ENCODE assay signal across 8 mouse cellular contexts in genomic region chr5:44593522-44594218, GRCm38 (mm10).
DNase-seq lines count a peak whose midpoint lies in the region; ATAC-seq and TF ChIP-seq lines count a peak whose summit lies in the region.

No protein-coding gene starts in this region.

- 67% methylated on average over 15 of the region's 15 CpGs for WGBS in heart, embryonic 14.5 days
- 75% methylated on average over 15 of the region's 15 CpGs for WGBS in heart, embryonic 10.5 days
- WGBS in heart, postnatal 0 days, result 63% methylated on average over 15 of the region's 15 CpGs

- peaks cover 0 to 2% of the 10 kb centered on the region in 2 experiments; a peak in 1 of 4 replicates for H3K4me1 ChIP-seq in heart, embryonic 14.5 days (ENCODE audit: control insufficient read depth in 2 of 2, insufficient read depth in 2 of 2, low read length in 2 of 2)
- no peaks in the 10 kb centered on the region for H3K4me1 ChIP-seq in heart, embryonic 10.5 days
- no peaks in the 10 kb centered on the region for H3K4me1 ChIP-seq in heart, postnatal 0 days (ENCODE audit: control insufficient read depth, insufficient read depth)

- 0 out of 2 replicates have a peak overlapping the region, but pooled peaks have one; percentile 16 for H3K4me2 ChIP-seq in heart, embryonic 14.5 days (ENCODE audit: low read length)
- H3K4me2 ChIP-seq in heart, postnatal 0 days (ENCODE audit: low read depth, low read length), result no peak overlapping the region

- H3K4me3 ChIP-seq in heart, embryonic 14.5 days (ENCODE audit: control insufficient read depth in 1 of 2, insufficient read depth in 1 of 2, low read depth in 1 of 2, low read length in 2 of 2), result no peak overlapping the region
- no peak overlapping the region for H3K4me3 ChIP-seq in heart, embryonic 10.5 days
- H3K4me3 ChIP-seq in heart, postnatal 0 days (ENCODE audit: low read depth, low read length), result no peak overlapping the region

- TF ChIP-seq CTCF in heart, postnatal 0 days (IDR thresholded peaks at IDR 0.05; ENCODE audit: low read depth), result no peak

- H3K9ac ChIP-seq in heart, embryonic 14.5 days (ENCODE audit: low read length), result no peak overlapping the region
- H3K9ac ChIP-seq in heart, postnatal 0 days (replicated peaks; ENCODE audit: low read depth, low read length), result no peak overlapping the region

- H3K9me3 ChIP-seq in heart, embryonic 14.5 days (ENCODE audit: control insufficient read depth, low read length), result no peaks in the 10 kb centered on the region
- H3K9me3 ChIP-seq in heart, embryonic 10.5 days, result no peaks in the 10 kb centered on the region
- no peaks in the 10 kb centered on the region for H3K9me3 ChIP-seq in heart, postnatal 0 days (replicated peaks; ENCODE audit: control insufficient read depth, low read length)

- no peaks in the 10 kb centered on the region for H3K36me3 ChIP-seq in heart, embryonic 14.5 days (ENCODE audit: control insufficient read depth, insufficient read depth, low read length)
- H3K36me3 ChIP-seq in heart, embryonic 10.5 days, result no peaks in the 10 kb centered on the region
- H3K36me3 ChIP-seq in heart, postnatal 0 days (replicated peaks; ENCODE audit: control insufficient read depth, insufficient read depth, low read length), result no peaks in the 10 kb centered on the region

- no peak for DNase-seq in heart, embryonic 10.5 days (ENCODE audit: low spot score)
- DNase-seq in brain, embryonic 18.5 days (ENCODE audit: low read depth, low spot score), result peak; percentile 24
- DNase-seq in heart, postnatal 0 days (ENCODE audit: low spot score), result no peak
- DNase-seq in left cerebral cortex, adult 18-20 months (ENCODE audit: low spot score in 2 of 2), result peak; percentile 5 to 33
- DNase-seq in right cerebral cortex, adult 18-20 months, result peak; percentile 15
- no peak for DNase-seq in embryo, embryonic 10.5 days (ENCODE audit: low spot score)
- no peak for DNase-seq in spleen, adult 18-20 months

- ATAC-seq in heart, embryonic 14.5 days (ENCODE audit: insufficient number of reproducible peaks, insufficient read depth, low FRiP score, low read depth), result no peak
- no peak for ATAC-seq in heart, postnatal 0 days (ENCODE audit: insufficient read depth, low read depth)

- no peak for TF ChIP-seq EP300 in heart, postnatal 0 days (IDR thresholded peaks at IDR 0.05; ENCODE audit: low read depth)

- H3K27ac ChIP-seq in heart, embryonic 14.5 days (replicated peaks in 1 of 2; ENCODE audit: control insufficient read depth in 1 of 2, insufficient read depth in 1 of 2, low read depth in 2 of 2, low read length in 2 of 2), result 0 out of 4 replicates have a peak overlapping the region, but pooled peaks have one; percentile 3 to 24
- no peak overlapping the region for H3K27ac ChIP-seq in heart, embryonic 10.5 days
- H3K27ac ChIP-seq in heart, postnatal 0 days (ENCODE audit: low read depth), result peak overlapping the region; percentile 17; the same call in 1 of the 2 replicates

- H3K27me3 ChIP-seq in heart, embryonic 14.5 days (ENCODE audit: control insufficient read depth, insufficient read depth, low read length), result peaks cover 13% of the 10 kb centered on the region; the same call in 1 of the 2 replicates
- H3K27me3 ChIP-seq in heart, embryonic 10.5 days (ENCODE audit: insufficient read depth, poor library complexity, severe bottlenecking), result peaks cover 34% of the 10 kb centered on the region
- no peaks in the 10 kb centered on the region for H3K27me3 ChIP-seq in heart, postnatal 0 days (ENCODE audit: control insufficient read depth, insufficient read depth, low read length)

Comparison
In these comparisons a context has a peak if more than half of its experiments do, and no peak if none do; other contexts are left out.
1. DNase-seq: peak in brain, embryonic 18.5 days (single experiment), left cerebral cortex, adult 18-20 months (2 of 2) and right cerebral cortex, adult 18-20 months (single experiment); none in heart, embryonic 10.5 days (single experiment), heart, postnatal 0 days (single experiment), embryo, embryonic 10.5 days (single experiment) and spleen, adult 18-20 months (0 of 2).